Mouse (Mus musculus): ENCODE measurements at regions not wholly inside any gene's neighbourhood (a gene's known extent, or its start where the extent isn't known, plus 50 kb on each side); places are given as distances from the start of the nearest gene placed in this dataset.

DNA sequence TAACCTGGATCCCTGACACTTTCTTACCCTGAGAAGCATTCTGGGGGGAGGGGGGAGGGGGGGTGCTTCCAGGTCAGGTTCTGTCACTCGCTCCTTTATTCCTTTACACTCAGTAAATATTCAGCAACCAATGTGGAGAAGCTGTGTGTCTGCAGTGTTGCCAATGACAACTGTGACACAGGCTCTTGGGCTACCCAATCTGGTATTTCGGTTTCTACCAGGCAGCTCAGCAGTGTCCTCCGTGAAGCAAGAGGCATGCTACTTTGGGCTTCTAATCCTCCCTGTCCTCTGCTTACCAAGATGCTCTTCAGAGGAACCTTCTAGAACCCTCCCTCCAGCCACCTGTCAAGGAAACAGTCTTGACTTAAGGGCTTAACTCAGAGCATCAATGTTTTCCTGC, 290.7 kb downstream of the Emp1 start:
- no peak for TF ChIP-seq MAX (IDR thresholded peaks at IDR 0.05; ENCODE audit: low read depth)
- TF ChIP-seq POLR2AphosphoS2 (IDR thresholded peaks at IDR 0.05; ENCODE audit: insufficient read length, low read depth): no peak
- no peak for TF ChIP-seq POLR2A (IDR thresholded peaks at IDR 0.05; ENCODE audit: insufficient read length, low read depth)
- no peak for TF ChIP-seq TCF3 (IDR thresholded peaks at IDR 0.05; ENCODE audit: insufficient read length, low read depth)
- TF ChIP-seq MYOD1 (IDR thresholded peaks at IDR 0.05; ENCODE audit: control insufficient read depth in 1 of 3, insufficient read length in 2 of 3, low read depth in 2 of 3): no peak
- no peak for TF ChIP-seq SRF (IDR thresholded peaks at IDR 0.05; ENCODE audit: control insufficient read depth, insufficient read length, low read depth)
- no peak for TF ChIP-seq MYOG (IDR thresholded peaks at IDR 0.05; ENCODE audit: control insufficient read depth in 1 of 3, insufficient read depth in 1 of 3, insufficient read length in 2 of 3, low read depth in 2 of 3)
- TF ChIP-seq CEBPB (IDR thresholded peaks at IDR 0.05; ENCODE audit: insufficient read depth, poor library complexity, severe bottlenecking): no peak
- TF ChIP-seq USF1 (IDR thresholded peaks at IDR 0.05; ENCODE audit: low read depth): no peak
- TF ChIP-seq REST (IDR thresholded peaks at IDR 0.05; ENCODE audit: insufficient read depth, insufficient read length): no peak
- no peak for TF ChIP-seq TCF12 (IDR thresholded peaks at IDR 0.05; ENCODE audit: insufficient read depth, poor library complexity, severe bottlenecking)

Measured in myocyte (in vitro differentiated cells).